Mouse (Mus musculus) lung, postnatal 10 days (tissue): ENCODE data around the gene Fxyd1.

ENCODE experiments used
- DNase-seq: peaks from one replicate; pipeline ENCODE4 v3.0.0; 2021

Gene Fxyd1

GRCm38 (mm10) chr7:31077470-31077869 is 20.5 kb upstream of the Fxyd1 start:
- DNase-seq = no peak

DNA sequence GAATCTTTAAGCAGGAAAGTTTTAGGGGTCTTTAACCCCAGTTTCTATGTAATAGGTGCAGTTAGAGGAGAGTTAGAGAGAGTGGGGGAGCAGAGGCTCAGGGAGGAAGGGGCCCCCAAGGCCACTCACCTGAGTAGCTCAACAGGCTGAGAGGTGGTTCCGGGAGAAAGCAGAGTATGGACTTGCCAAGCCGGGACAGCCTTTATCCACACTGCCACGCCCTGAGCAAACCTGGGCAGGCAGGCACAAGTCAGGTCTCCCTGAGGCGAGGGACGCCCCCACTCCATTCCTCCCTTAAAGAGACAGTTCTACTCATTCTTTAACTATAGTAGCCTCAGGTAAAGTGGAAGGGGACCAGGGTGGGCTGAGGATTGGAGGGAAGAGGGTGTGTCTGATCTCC is 19.5 kb upstream of the Fxyd1 start, which contains the start of gene Fxyd3:
Fxyd3 (minus strand) TSS at position 213 of the 400 bp plus-strand sequence.
- no peak for DNase-seq

GRCm38 (mm10) chr7:31074713-31075069 is 17.7 kb upstream of the Fxyd1 start:
- no peak for DNase-seq

- no peak for DNase-seq
These were observed 17.2 kb upstream of the Fxyd1 start for GRCm38 (mm10) chr7:31074061-31074712.

DNA sequence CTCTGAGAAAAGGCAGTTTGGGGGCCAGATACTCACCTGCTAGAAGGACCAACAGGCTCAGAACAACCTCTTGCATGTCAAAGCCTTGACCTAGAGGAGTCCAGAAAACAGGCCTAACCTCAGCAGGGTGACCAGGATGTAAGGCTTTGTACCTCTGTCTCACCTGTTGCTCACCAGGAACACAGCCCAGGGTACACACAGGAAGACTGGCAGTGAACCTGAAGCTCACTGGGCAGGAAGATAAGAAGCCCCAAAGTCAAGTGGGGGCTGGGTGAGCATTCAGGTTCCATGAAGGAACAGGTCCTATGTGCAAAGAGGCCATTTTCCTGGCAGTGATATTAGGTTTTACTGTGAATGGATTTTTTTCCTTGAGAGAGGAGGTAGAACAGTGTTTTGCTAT is 16.5 kb upstream of the Fxyd1 start:
- DNase-seq = no peak

- DNase-seq = no peak
These were observed 15.3 kb upstream of the Fxyd1 start for GRCm38 (mm10) chr7:31072326-31072725.

DNA sequence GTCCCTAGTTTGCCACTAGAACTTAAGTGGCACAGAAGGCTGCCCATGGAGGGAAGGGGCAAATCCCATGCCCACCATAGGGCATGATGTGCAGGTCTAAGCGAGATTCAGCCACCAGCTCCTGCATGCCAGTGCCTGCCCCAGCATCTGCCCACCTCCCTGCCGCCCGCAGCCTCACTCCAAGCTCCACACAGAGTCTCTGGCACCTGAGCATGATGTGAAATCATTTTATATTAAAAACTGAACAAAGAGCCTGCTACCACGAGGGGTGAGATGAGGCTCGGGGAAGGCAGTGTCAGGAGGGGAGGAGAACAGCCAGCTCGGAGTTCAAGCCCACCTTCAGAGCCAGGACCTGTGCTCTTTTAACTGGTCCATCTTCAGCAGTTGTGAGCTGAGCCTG is 13.3 kb upstream of the Fxyd1 start:
- no peak for DNase-seq

GRCm38 (mm10) chr7:31069491-31069890 is 12.5 kb upstream of the Fxyd1 start:
- DNase-seq = peak; percentile 20

GRCm38 (mm10) chr7:31067836-31068235 is 10.8 kb upstream of the Fxyd1 start:
- DNase-seq = peak; percentile 71

DNA sequence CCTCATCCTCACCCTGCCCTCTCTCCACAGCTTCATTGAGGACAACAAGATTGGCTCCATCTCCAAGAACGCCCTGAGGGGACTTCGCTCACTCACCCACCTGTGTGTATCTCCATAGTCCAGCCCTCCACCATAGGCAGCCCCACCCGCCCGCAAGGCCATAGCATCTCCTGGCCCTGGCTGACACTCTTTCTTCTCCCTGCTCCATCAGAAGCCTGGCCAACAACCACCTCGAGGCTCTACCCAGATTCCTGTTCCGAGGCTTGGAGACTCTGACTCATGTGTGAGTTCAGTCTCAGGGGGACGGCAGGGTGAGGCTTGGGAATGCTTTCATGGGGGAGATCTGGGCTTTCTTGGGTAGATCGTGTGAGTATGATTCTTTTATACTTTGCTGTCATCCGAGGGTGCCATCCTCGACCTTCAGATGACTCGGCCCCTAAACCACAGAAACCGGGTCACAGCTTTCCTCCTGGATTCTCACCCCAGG is 6.1 kb upstream of the Fxyd1 start:
- DNase-seq = no peak

GRCm38 (mm10) chr7:31060621-31061010 is 3.6 kb upstream of the Fxyd1 start:
- no peak for DNase-seq

DNA sequence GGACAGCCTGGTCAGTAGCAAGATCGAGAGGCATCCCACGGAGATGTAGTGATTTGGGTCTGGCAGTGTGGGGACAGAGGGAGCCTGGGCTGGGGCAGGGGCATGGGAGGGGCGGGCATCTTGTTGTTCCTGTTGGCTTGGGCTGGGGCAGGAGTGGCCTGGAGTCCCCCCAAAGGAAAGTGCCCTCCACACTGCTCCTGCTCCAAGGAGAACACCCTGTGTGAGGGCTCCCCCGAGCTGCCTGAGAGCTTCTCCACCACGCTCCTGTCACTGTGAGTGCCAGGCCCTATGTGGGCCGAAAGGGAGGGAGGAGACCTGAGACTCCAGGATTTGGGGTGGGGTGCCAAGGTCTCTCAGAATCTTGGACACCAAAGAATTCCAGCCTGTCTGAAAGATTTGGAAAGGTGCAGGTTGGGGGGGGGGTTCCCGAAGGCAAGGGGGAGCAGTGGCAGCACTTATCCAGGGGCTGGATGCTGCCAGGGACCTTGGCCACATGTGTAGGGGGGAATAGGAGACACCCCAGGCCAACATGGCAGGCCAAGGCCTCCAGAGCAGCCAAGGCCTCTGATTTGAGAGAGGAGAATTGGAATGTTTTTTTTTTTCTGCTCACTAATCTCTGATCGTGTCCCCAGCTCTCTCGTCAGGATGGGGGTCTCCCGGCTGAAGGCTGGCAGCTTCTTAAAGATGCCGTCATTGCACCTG is 3.1 kb upstream of the Fxyd1 start:
- DNase-seq = no peak

DNA sequence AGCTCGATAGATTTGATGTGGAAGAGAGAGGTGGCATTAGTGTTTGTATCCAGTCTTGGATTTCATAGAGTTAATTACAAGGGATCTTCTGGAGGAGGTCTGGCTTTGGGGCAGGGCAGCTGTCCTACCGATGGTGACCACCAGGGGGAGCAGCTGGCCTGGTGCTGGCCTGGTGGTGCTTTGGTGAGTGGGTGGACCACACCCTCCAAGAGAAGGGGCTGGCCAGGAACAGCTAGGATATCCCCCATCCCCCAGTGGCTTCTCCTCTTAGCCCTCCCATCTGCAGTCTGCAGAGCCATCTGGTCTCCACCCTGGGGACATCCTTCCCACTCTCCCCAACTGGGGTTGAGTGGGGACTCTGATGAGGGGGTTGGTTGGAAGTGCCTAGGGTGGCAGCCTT is 2.1 kb upstream of the Fxyd1 start, which contains the start of gene Lgi4:
Lgi4 (plus strand) TSS at position 235 of the 400 bp plus-strand sequence.
- DNase-seq = peak; percentile 94

DNA sequence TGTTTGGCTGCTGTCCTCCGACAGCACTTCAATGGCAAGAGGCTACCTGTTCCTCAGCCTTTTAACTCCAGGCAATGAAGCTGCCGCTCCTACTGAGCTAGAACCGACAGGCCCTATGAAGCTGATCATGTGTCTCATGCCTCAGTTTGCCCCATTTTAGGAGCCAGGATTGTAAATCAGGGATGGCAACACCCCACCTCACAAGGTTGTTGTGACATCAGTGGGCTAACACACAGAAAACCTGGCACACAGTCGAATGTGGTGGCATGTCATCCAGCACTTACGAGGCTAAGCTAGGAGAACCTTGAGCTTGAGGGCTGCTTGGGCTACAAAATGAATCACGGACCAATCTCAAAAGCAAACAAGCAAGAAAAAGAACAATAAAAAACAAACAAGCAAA is 1.2 kb upstream of the Fxyd1 start:
- DNase-seq = no peak

DNA sequence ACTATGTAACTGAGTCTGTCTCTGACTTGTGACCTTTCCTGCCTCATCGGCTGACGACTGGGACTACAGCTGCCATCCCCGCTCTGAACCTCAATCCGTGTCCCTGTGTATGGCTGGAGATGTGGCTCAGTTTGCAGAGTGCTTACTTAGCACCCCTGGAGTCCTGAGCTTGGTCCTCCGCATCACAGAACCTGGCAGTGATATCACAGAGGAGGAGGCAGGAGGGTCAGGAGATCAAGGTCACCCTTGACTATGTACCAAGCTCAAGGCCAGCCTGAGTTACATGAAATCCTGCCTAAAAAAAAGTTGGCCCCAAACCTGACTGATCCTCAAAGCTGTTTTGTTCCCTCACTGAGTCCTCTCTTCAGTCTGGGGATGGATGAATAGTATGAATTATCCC is 731 bp upstream of the Fxyd1 start:
- DNase-seq = no peak

DNA sequence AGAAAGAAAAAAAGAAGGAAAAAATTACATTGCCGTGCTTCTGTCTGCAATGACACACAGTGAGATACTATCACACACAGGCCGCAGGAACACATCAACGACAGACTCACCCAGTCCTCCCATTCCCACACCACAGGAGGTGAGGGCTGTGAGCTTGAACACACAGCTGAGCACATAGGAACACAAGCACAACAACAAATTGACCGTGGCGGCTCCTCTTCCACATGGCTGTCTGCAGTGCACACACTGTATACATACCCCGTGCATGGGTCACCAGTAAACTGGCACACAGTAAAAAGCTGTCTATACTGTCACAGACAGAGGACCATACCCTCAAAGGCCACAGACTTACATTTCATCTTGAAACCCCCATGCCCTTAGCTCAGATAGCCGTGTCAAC is 551 bp downstream of the Fxyd1 start:
- no peak for DNase-seq

DNA sequence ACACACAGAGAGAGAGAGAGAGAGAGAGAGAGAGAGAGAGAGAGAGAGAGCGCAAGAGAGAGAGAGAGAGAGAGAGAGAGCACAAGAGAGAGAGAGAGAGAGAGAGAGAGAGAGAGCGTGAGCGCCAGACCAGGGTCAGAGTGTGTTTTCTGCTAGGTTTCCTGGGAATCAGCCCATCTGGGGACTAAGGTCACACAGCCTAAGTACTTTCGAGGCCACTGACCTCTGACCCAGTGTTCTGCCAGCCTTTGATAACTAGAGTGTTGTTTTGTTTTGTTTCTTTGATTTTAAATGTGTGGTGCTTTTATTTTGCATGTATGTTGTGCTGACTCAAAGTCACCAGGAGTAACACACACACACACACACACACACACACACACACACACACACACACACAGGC is 1.1 kb downstream of the Fxyd1 start:
- peak; percentile 57 for DNase-seq

- peak; percentile 91 for DNase-seq
These were observed 1.6 kb downstream of the Fxyd1 start for GRCm38 (mm10) chr7:31055354-31055824.

- DNase-seq = peak; percentile 54
These were observed 2.2 kb downstream of the Fxyd1 start for GRCm38 (mm10) chr7:31054661-31055320.

DNA sequence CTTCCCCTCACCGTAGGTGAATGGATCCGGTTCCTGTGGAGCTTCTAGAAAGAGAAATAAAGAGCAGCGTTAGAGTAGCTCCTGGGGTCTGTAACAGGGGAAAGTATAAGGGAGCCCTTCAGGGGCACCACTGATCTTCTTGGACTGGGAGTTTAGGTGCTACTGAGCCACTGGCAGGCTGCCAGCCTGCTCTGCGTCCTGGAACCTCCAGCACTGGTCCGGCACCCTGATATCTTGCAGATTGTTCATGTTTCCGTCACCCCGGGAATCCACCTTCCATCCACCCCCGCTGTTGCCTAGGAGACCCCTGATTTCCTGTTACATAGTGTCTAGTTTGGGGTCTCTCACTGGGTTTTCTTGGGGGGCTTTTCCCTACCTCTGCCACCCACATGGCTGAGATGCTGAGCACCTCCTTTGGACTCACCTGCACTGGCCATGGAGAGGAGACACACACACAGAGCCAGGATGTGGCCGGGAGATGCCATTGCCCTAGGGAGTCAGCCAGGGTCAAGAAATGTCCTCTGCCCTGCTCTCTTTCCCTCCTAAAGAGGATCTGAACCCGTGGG is 3.0 kb downstream of the Fxyd1 start:
- DNase-seq = no peak

DNA sequence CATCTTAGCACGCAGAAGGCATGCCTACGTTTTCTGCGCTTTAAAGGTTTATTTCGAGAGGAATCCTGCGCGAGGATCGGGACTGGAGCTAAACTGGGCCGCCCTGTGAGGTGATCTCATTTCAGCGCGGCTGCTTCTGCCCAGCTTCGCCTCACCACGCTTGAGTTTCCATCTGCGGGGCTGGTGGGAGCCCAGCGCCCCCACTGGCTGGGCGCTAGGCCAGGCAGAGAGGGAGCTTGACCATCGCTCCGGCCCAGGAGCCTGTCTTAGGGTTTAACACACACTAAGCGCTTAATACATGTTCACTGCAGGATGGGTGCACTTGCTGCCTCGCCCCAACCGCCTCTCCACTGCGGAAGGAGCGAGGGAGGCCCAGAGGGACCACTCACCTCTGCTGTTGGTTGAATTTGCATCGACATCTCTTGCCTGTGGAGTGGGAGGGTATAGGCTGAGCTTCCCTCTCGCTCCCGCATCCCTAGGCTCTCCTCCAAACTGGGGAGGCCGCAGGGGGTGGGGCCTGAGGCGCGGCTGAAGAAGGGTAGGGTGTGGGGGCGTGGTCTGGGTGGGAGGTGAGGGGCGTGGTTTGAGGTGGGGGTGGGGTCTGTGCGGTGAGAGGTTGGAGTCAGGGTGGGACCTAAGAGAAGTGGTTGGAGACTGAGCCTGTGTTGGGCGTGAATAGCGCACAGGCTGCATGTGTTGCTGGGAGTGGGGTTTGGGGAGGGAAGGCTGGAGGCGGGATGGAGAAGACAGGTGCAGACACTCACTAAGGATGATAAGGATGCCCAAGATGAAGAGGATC is 4.2 kb downstream of the Fxyd1 start:
- peak; percentile 52 for DNase-seq

GRCm38 (mm10) chr7:31052251-31052635 is 4.8 kb downstream of the Fxyd1 start:
- no peak for DNase-seq
